Mouse (Mus musculus): Measurements from ENCODE around the gene Chpf. TPM values are rescaled to one million over a fixed set of nuclear protein-coding genes. Genes with fewer than 3 reads are reported as not detected.
A peak's percentile ranks its signal among the peaks of the same experiment; 100 is the strongest.

The Chpf gene
- 31.6 and 51.9 TPM in 2 replicates for polyA plus RNA-seq (2012; rRNA removed)

GRCm38 (mm10) chr1:75478916-75479634 is at the start of gene Chpf, which contains the start of gene Tmem198:
Gene Chpf (minus strand): TSS chr1:75479307.
Gene Tmem198 (plus strand): TSS chr1:75479532.
- peak; percentile 98 for DNase-seq
- peak within 1 kb of the TSS; percentile 66 for H3K27ac ChIP-seq (ENCODE audit: insufficient read depth, low read depth, low read length)
- H3K27me3 ChIP-seq (replicated peaks; ENCODE audit: control insufficient read depth, insufficient read depth, low read length) = no peaks in the 10 kb centered on the region
- H3K4me1 ChIP-seq (ENCODE audit: control insufficient read depth, insufficient read depth, low read length) = peaks cover 8% of the 10 kb centered on the region; the same call in 1 of the 2 replicates
- peak within 1 kb of the TSS; percentile 71 for H3K4me3 ChIP-seq (ENCODE audit: insufficient read depth, low read depth, low read length)
- H3K36me3 ChIP-seq (ENCODE audit: control insufficient read depth, insufficient read depth, low read length) = no peaks in the 10 kb centered on the region
- under 1% methylated on average over 76 of the region's 76 CpGs for WGBS
- TF ChIP-seq CTCF (conservative IDR thresholded peaks at IDR 0.05; ENCODE audit: insufficient read depth, insufficient read length, low read depth, low read length) (no peak), POLR2A (IDR thresholded peaks at IDR 0.05; ENCODE audit: low read depth, low read length) (no peak)

GRCm38 (mm10) chr1:75524679-75525078 is 45.6 kb upstream of the Chpf start:
- WGBS = 93% methylated on average over 7 of the region's 7 CpGs
- DNase-seq = no peak
- TF ChIP-seq POLR2A (IDR thresholded peaks at IDR 0.05; ENCODE audit: low read depth, low read length) (no peak), CTCF (conservative IDR thresholded peaks at IDR 0.05; ENCODE audit: insufficient read depth, insufficient read length, low read depth, low read length) (no peak)
- H3K4me3 ChIP-seq (ENCODE audit: insufficient read depth, low read depth, low read length) = no peak overlapping the region
- H3K36me3 ChIP-seq (ENCODE audit: control insufficient read depth, insufficient read depth, low read length) = no peaks in the 10 kb centered on the region
- no peak overlapping the region for H3K27ac ChIP-seq (ENCODE audit: insufficient read depth, low read depth, low read length)
- no peaks in the 10 kb centered on the region; the same call in 1 of the 2 replicates for H3K4me1 ChIP-seq (ENCODE audit: control insufficient read depth, insufficient read depth, low read length)
- no peaks in the 10 kb centered on the region for H3K27me3 ChIP-seq (replicated peaks; ENCODE audit: control insufficient read depth, insufficient read depth, low read length)

GRCm38 (mm10) chr1:75521321-75522031 is 42.4 kb upstream of the Chpf start, which contains the start of gene Stk11ip:
Gene Stk11ip (plus strand): TSS chr1:75521529.
- Histone ChIP-seq H3K4me1 (ENCODE audit: control insufficient read depth, insufficient read depth, low read length) (no peaks in the 10 kb centered on the region; the same call in 1 of the 2 replicates), H3K27ac (ENCODE audit: insufficient read depth, low read depth, low read length) (peak within 1 kb of the TSS; percentile 85), H3K27me3 (replicated peaks; ENCODE audit: control insufficient read depth, insufficient read depth, low read length) (no peaks in the 10 kb centered on the region), H3K36me3 (ENCODE audit: control insufficient read depth, insufficient read depth, low read length) (no peaks in the 10 kb centered on the region), H3K4me3 (ENCODE audit: insufficient read depth, low read depth, low read length) (peak within 1 kb of the TSS; percentile 70)
- DNase-seq = peak; percentile 95
- TF ChIP-seq POLR2A (IDR thresholded peaks at IDR 0.05; ENCODE audit: low read depth, low read length) (peak; percentile 50), CTCF (conservative IDR thresholded peaks at IDR 0.05; ENCODE audit: insufficient read depth, insufficient read length, low read depth, low read length) (no peak)
- WGBS = under 1% methylated on average over 46 of the region's 46 CpGs

- Histone ChIP-seq H3K4me3 (ENCODE audit: insufficient read depth, low read depth, low read length) (no peak overlapping the region), H3K27ac (ENCODE audit: insufficient read depth, low read depth, low read length) (no peak overlapping the region), H3K4me1 (ENCODE audit: control insufficient read depth, insufficient read depth, low read length) (no peaks in the 10 kb centered on the region; the same call in 1 of the 2 replicates), H3K27me3 (replicated peaks; ENCODE audit: control insufficient read depth, insufficient read depth, low read length) (no peaks in the 10 kb centered on the region), H3K36me3 (ENCODE audit: control insufficient read depth, insufficient read depth, low read length) (no peaks in the 10 kb centered on the region)
- WGBS = 68% methylated on average over 5 of the region's 5 CpGs
- TF ChIP-seq POLR2A (IDR thresholded peaks at IDR 0.05; ENCODE audit: low read depth, low read length) = no peak
- TF ChIP-seq CTCF (conservative IDR thresholded peaks at IDR 0.05; ENCODE audit: insufficient read depth, insufficient read length, low read depth, low read length) = no peak
- no peak for DNase-seq
These were observed 40.5 kb upstream of the Chpf start for GRCm38 (mm10) chr1:75519576-75519975.

- no peaks in the 10 kb centered on the region for H3K27me3 ChIP-seq (replicated peaks; ENCODE audit: control insufficient read depth, insufficient read depth, low read length)
- no peaks in the 10 kb centered on the region; the same call in 1 of the 2 replicates for H3K4me1 ChIP-seq (ENCODE audit: control insufficient read depth, insufficient read depth, low read length)
- DNase-seq = no peak
- H3K27ac ChIP-seq (ENCODE audit: insufficient read depth, low read depth, low read length) = no peak overlapping the region
- no peaks in the 10 kb centered on the region for H3K36me3 ChIP-seq (ENCODE audit: control insufficient read depth, insufficient read depth, low read length)
- TF ChIP-seq POLR2A (IDR thresholded peaks at IDR 0.05; ENCODE audit: low read depth, low read length) (no peak), CTCF (conservative IDR thresholded peaks at IDR 0.05; ENCODE audit: insufficient read depth, insufficient read length, low read depth, low read length) (no peak)
- 95% methylated on average over 4 of the region's 4 CpGs for WGBS
- H3K4me3 ChIP-seq (ENCODE audit: insufficient read depth, low read depth, low read length) = no peak overlapping the region
These were observed 39.3 kb upstream of the Chpf start for GRCm38 (mm10) chr1:75518427-75518826.

- WGBS = 36% methylated on average over 4 of the region's 4 CpGs
- TF ChIP-seq POLR2A (IDR thresholded peaks at IDR 0.05; ENCODE audit: low read depth, low read length) (no peak), CTCF (conservative IDR thresholded peaks at IDR 0.05; ENCODE audit: insufficient read depth, insufficient read length, low read depth, low read length) (no peak)
- Histone ChIP-seq H3K4me1 (ENCODE audit: control insufficient read depth, insufficient read depth, low read length) (no peaks in the 10 kb centered on the region; the same call in 1 of the 2 replicates), H3K36me3 (ENCODE audit: control insufficient read depth, insufficient read depth, low read length) (no peaks in the 10 kb centered on the region), H3K27me3 (replicated peaks; ENCODE audit: control insufficient read depth, insufficient read depth, low read length) (no peaks in the 10 kb centered on the region), H3K4me3 (ENCODE audit: insufficient read depth, low read depth, low read length) (no peak overlapping the region), H3K27ac (ENCODE audit: insufficient read depth, low read depth, low read length) (no peak overlapping the region)
- peak; percentile 12 for DNase-seq
These were observed 38.9 kb upstream of the Chpf start for GRCm38 (mm10) chr1:75517984-75518383.

Measured in kidney, adult 2 months (tissue).